Mouse (Mus musculus) layer of hippocampus, adult 9-11 months (tissue): ENCODE measurements around the gene Iffo2.

Experiments used
- DNase-seq: peaks from one replicate; pipeline ENCODE4 v3.0.0; 2022

Gene Iffo2

GRCm38 (mm10) chr4:139646916-139647315 lies 116.6 kb downstream of the Iffo2 start:
- no peak for DNase-seq

GRCm38 (mm10) chr4:139650086-139650743 lies 119.9 kb downstream of the Iffo2 start:
- no peak for DNase-seq

GRCm38 (mm10) chr4:139650907-139651306 lies 120.6 kb downstream of the Iffo2 start:
- DNase-seq, result no peak

- DNase-seq, result no peak
Observed at GRCm38 (mm10) chr4:139653238-139653637, 122.9 kb downstream of the Iffo2 start, which contains the start of gene Tas1r2. Gene Tas1r2 (plus strand): TSS chr4:139653538.

- DNase-seq, result no peak
Observed at GRCm38 (mm10) chr4:139661897-139662296, 131.5 kb downstream of the Iffo2 start.

GRCm38 (mm10) chr4:139667632-139668031 lies 137.3 kb downstream of the Iffo2 start:
- no peak for DNase-seq

- peak; percentile 19 for DNase-seq
Observed at GRCm38 (mm10) chr4:139669847-139670246, 139.5 kb downstream of the Iffo2 start.
